Comparison of ENCODE assay signal across 8 mouse cellular contexts in the genomic region with DNA sequence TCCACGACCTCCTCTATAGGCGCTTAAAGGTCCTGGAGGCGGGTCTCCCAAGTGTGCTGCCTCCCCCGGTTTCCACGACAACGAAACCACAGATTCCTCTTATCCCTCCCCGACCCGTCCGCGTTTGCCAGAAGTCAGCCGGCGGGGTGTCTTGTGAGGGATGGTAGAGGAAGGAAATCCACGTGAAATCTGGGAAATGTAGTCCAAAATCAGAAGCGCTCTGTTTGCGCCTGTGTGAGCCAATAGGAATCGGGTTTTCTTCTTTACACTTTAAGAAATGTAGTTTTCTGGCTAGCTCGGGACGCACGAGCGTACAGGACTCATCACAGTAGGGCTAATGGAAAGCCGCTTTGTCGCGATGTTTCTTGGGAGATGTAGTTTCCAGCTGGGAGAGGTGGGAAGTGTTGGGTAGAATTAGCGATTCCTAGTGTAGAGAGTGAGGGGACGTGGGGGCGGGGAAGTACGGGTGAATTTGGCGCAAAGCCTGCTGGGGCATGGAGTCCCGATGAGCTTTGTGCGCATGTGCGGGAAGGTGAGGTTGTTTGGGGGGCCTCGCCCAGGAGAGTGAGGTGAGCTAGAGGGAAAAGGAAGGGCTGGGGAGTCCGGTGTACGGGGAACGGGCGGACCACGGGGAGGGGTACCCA. TPM values are rescaled to one million over a fixed set of nuclear protein-coding genes. Genes with fewer than 3 reads are reported as not detected.
A peak's percentile ranks its signal among the peaks of the same experiment; 100 is the strongest.
DNase-seq lines count a peak whose midpoint lies in the region; ATAC-seq lines count a peak whose summit lies in the region.

A gene (plus strand): TSS at position 221 of the 644 bp plus-strand sequence.

- intact Hi-C loops in gastrocnemius, postnatal 14 days (cut with DNase I; ENCODE audit: low total_unique reads): no loop called here
- intact Hi-C loops in left cerebral cortex, postnatal 10 days (cut with DNase I): loop anchor here (5.0 to 10.0 kb wide), 2 partner anchors 45 to 1087 kb away; a partner anchor contains a TSS

- peak; percentile 88 for ATAC-seq in inflammation-experienced regulatory T-cells, adult 6 months
- ATAC-seq in megakaryocyte-erythroid progenitor cell, adult 5-6 weeks (replicated peaks; ENCODE audit: low FRiP score, low TSS enrichment, poor library complexity, severe bottlenecking): peak; percentile 77

- peak; percentile 99 to 100 for DNase-seq in adrenal gland, adult (ENCODE audit: inconsistent age in 2 of 2, low spot score in 1 of 2)
- peak; percentile 99 for DNase-seq in embryo, embryonic 10.5 days (ENCODE audit: low spot score)
- peak; percentile 93 for DNase-seq in gastrocnemius, postnatal 14 days
- DNase-seq in left cerebral cortex, postnatal 10 days (ENCODE audit: extremely low spot score in 1 of 2, low spot score in 2 of 2): peak; percentile 99
- DNase-seq in right cerebral cortex, postnatal 25 days: peak; percentile 98
- peak; percentile 96 to 97 for DNase-seq in urinary bladder, postnatal 4 days (ENCODE audit: low spot score in 2 of 2)

RNA-seq across cellular contexts. Expression of the gene that starts here (rescaled TPM):
- 1 to 10 TPM; 6.0 to 6.1 TPM for total RNA-seq in gastrocnemius, postnatal 14 days (2021)
- 1 to 10 TPM; 6.3 to 7.5 (median 6.4) TPM for polyA plus RNA-seq in inflammation-experienced regulatory T-cells, adult 6 months (2017; shearing (Covaris generic))
- total RNA-seq in left cerebral cortex, postnatal 10 days (2021): 10 to 100 TPM; 54.8 to 64.3 TPM
- 4.1 and 11.9 TPM in 2 replicates for total RNA-seq in megakaryocyte-erythroid progenitor cell, adult 5-6 weeks (2014; fragmentation: Nextera tagmentation)
- 21.9 and 22.6 TPM in 2 replicates for total RNA-seq in megakaryocyte-erythroid progenitor cell, adult 5-6 weeks (2017)

Comparison
In these comparisons a context has a peak if more than half of its experiments do, and no peak if none do; other contexts are left out.
1. Peak in every context shown above with its lines: DNase-seq and ATAC-seq.